Mouse (Mus musculus): ENCODE measurements around the gene Ttc39a. TPM values are rescaled to one million over a fixed set of nuclear protein-coding genes. Genes with fewer than 3 reads are reported as not detected.

Gene Ttc39a
- polyA plus RNA-seq, 1 experiment from 2014 or later = 7.2 TPM

GRCm38 (mm10) chr4:109445956-109446355 lies 39.5 kb downstream of the Ttc39a start:
- in situ Hi-C loops (cut with MboI; ENCODE audit: low pct_unique_long_range_greater_than_20kb) = no loop called here
- TF ChIP-seq CTCF (IDR thresholded peaks at IDR 0.05) = no peak
- ChIA-PET POLR2A (no interaction called here), CTCF (interaction anchor here (1.5 kb wide), 1 partner anchor 14 kb away, joined by 5 read pairs; no protein-coding TSS in a partner anchor)
- ATAC-seq (no peak), DNase-seq (ENCODE audit: low read depth, low spot score) (no peak)
- no peaks in the 10 kb centered on the region for H3K27me3 ChIP-seq

- no peaks in the 10 kb centered on the region for H3K27me3 ChIP-seq
- ChIA-PET POLR2A (no interaction called here), CTCF (interaction anchor here (0.9 to 1.7 kb wide), 3 partner anchors 12 to 213 kb away, joined by 3 to 4 read pairs (median 3); no protein-coding TSS in a partner anchor)
- no peak for TF ChIP-seq CTCF (IDR thresholded peaks at IDR 0.05)
- ATAC-seq (no peak), DNase-seq (ENCODE audit: low read depth, low spot score) (no peak)
- in situ Hi-C loops (cut with MboI; ENCODE audit: low pct_unique_long_range_greater_than_20kb) = no loop called here
Measured at GRCm38 (mm10) chr4:109448531-109448930, 42.1 kb downstream of the Ttc39a start.

GRCm38 (mm10) chr4:109456821-109457220 lies 50.4 kb downstream of the Ttc39a start:
- DNase-seq (ENCODE audit: low read depth, low spot score) (no peak), ATAC-seq (no peak)
- H3K27me3 ChIP-seq = no peaks in the 10 kb centered on the region
- TF ChIP-seq CTCF (IDR thresholded peaks at IDR 0.05) = no peak
- ChIA-PET CTCF (no interaction called here), POLR2A (no interaction called here)
- in situ Hi-C loops (cut with MboI; ENCODE audit: low pct_unique_long_range_greater_than_20kb) = no loop called here

- CTCF ChIA-PET = interaction anchor here (1.0 to 1.1 kb wide), 2 partner anchors 15 to 18 kb away, joined by 4 to 5 read pairs; no protein-coding TSS in a partner anchor
- POLR2A ChIA-PET = interaction anchor here (0.5 kb wide), 1 partner anchor 193 kb away, joined by 3 read pairs; no protein-coding TSS in a partner anchor
- ATAC-seq (peak; percentile 82), DNase-seq (ENCODE audit: low read depth, low spot score) (no peak)
- in situ Hi-C loops (cut with MboI; ENCODE audit: low pct_unique_long_range_greater_than_20kb) = no loop called here
- TF ChIP-seq CTCF (IDR thresholded peaks at IDR 0.05) = peak; percentile 9
- H3K27me3 ChIP-seq = no peaks in the 10 kb centered on the region
Measured at GRCm38 (mm10) chr4:109460421-109461179, 54.2 kb downstream of the Ttc39a start.

- no peak for TF ChIP-seq CTCF (IDR thresholded peaks at IDR 0.05)
- DNase-seq (ENCODE audit: low read depth, low spot score) = no peak
- ChIA-PET CTCF (interaction anchor here (1.8 kb wide), 1 partner anchor 11 kb away, joined by 3 read pairs; no protein-coding TSS in a partner anchor), POLR2A (no interaction called here)
- H3K27me3 ChIP-seq = no peaks in the 10 kb centered on the region
- in situ Hi-C loops (cut with MboI; ENCODE audit: low pct_unique_long_range_greater_than_20kb) = no loop called here
- no peak for ATAC-seq
Measured at GRCm38 (mm10) chr4:109463892-109464291, 57.5 kb downstream of the Ttc39a start.

GRCm38 (mm10) chr4:109467687-109468086 lies 61.3 kb downstream of the Ttc39a start:
- TF ChIP-seq CTCF (IDR thresholded peaks at IDR 0.05) = no peak
- CTCF ChIA-PET = interaction anchor here (1.6 to 1.8 kb wide), 2 partner anchors 26 to 37 kb away, joined by 4 to 5 read pairs; no protein-coding TSS in a partner anchor
- in situ Hi-C loops (cut with MboI; ENCODE audit: low pct_unique_long_range_greater_than_20kb) = no loop called here
- POLR2A ChIA-PET = interaction anchor here (1.2 to 1.5 kb wide), 2 partner anchors 9 to 20 kb away, joined by 3 read pairs; no protein-coding TSS in a partner anchor
- DNase-seq (ENCODE audit: low read depth, low spot score) (no peak), ATAC-seq (no peak)
- no peaks in the 10 kb centered on the region for H3K27me3 ChIP-seq

GRCm38 (mm10) chr4:109471606-109472005 lies 65.2 kb downstream of the Ttc39a start:
- TF ChIP-seq CTCF (IDR thresholded peaks at IDR 0.05) = peak; percentile 44
- CTCF ChIA-PET = no interaction called here

GRCm38 (mm10) chr4:109472566-109472965 lies 66.1 kb downstream of the Ttc39a start:
- H3K27me3 ChIP-seq = no peaks in the 10 kb centered on the region
- DNase-seq (ENCODE audit: low read depth, low spot score) = no peak
- TF ChIP-seq CTCF (IDR thresholded peaks at IDR 0.05) = no peak
- ChIA-PET CTCF (interaction anchor here (1.0 kb wide), 1 partner anchor 11 kb away, joined by 3 read pairs; the partner anchor contains the start of gene Rnf11), POLR2A (no interaction called here)
- ATAC-seq = no peak
- in situ Hi-C loops (cut with MboI; ENCODE audit: low pct_unique_long_range_greater_than_20kb) = loop anchor here (5.0 kb wide), 1 partner anchor 40 kb away; no protein-coding TSS in a partner anchor

More at GRCm38 (mm10) chr4:109471606-109472005, 65.2 kb downstream of the Ttc39a start:
- no peak for ATAC-seq
- in situ Hi-C loops (cut with MboI; ENCODE audit: low pct_unique_long_range_greater_than_20kb) = loop anchor here (5.0 kb wide), 1 partner anchor 39 kb away; no protein-coding TSS in a partner anchor
- H3K27me3 ChIP-seq = no peaks in the 10 kb centered on the region
- POLR2A ChIA-PET = no interaction called here
- DNase-seq (ENCODE audit: low read depth, low spot score) = no peak

GRCm38 (mm10) chr4:109475078-109475477 lies 68.7 kb downstream of the Ttc39a start:
- DNase-seq (ENCODE audit: low read depth, low spot score) = no peak
- no peak for ATAC-seq
- ChIA-PET CTCF (interaction anchor here (0.7 to 1.7 kb wide), 3 partner anchors 12 to 35 kb away, joined by 3 to 4 read pairs (median 4); no protein-coding TSS in a partner anchor), POLR2A (interaction anchor here (0.7 to 1.1 kb wide), 3 partner anchors 16 to 40 kb away, joined by 3 to 7 read pairs (median 3); no protein-coding TSS in a partner anchor)
- no peak for TF ChIP-seq CTCF (IDR thresholded peaks at IDR 0.05)
- in situ Hi-C loops (cut with MboI; ENCODE audit: low pct_unique_long_range_greater_than_20kb) = no loop called here
- H3K27me3 ChIP-seq = no peaks in the 10 kb centered on the region

- ATAC-seq (peak; percentile 44), DNase-seq (ENCODE audit: low read depth, low spot score) (no peak)
- POLR2A ChIA-PET = interaction anchor here (0.7 to 1.1 kb wide), 7 partner anchors 9 to 190 kb away, joined by 3 to 12 read pairs (median 3); no protein-coding TSS in a partner anchor
- CTCF ChIA-PET = interaction anchor here (0.7 to 1.7 kb wide), 4 partner anchors 13 to 35 kb away, joined by 3 to 4 read pairs (median 4); no protein-coding TSS in a partner anchor
- in situ Hi-C loops (cut with MboI; ENCODE audit: low pct_unique_long_range_greater_than_20kb) = no loop called here
- no peak for TF ChIP-seq CTCF (IDR thresholded peaks at IDR 0.05)
- H3K27me3 ChIP-seq = no peaks in the 10 kb centered on the region
Measured at GRCm38 (mm10) chr4:109475577-109476553, 69.4 kb downstream of the Ttc39a start.
